Mouse (Mus musculus): ENCODE results near the gene Dclk2.

- TF ChIP-seq MAX (IDR thresholded peaks at IDR 0.05; ENCODE audit: low read length) (no peak), E2F4 (IDR thresholded peaks at IDR 0.05; ENCODE audit: borderline replicate concordance, low read depth, low read length) (no peak), KAT2A (conservative IDR thresholded peaks at IDR 0.05; ENCODE audit: low read depth, low read length) (no peak), POLR2A (IDR thresholded peaks at IDR 0.05; ENCODE audit: control insufficient read depth in 1 of 2, insufficient read depth in 1 of 2, low read depth in 1 of 2, low read length in 2 of 2, poor library complexity in 1 of 2) (no peak), CTCF (IDR thresholded peaks at IDR 0.05 in 2 of 3, conservative IDR thresholded peaks at IDR 0.05 in 1 of 3; ENCODE audit: control insufficient read depth in 1 of 3, insufficient read depth in 1 of 3, low read depth in 2 of 3, low read length in 3 of 3, poor library complexity in 1 of 3, severe bottlenecking in 1 of 3) (no peak), USF1 (IDR thresholded peaks at IDR 0.05; ENCODE audit: low read depth, low read length) (no peak), EP300 (IDR thresholded peaks at IDR 0.05; ENCODE audit: low read depth in 1 of 2, low read length in 2 of 2) (no peak), MAFK (IDR thresholded peaks at IDR 0.05; ENCODE audit: borderline replicate concordance, low read depth, low read length) (no peak), JUND (IDR thresholded peaks at IDR 0.05; ENCODE audit: low read depth, low read length) (no peak)
Measured at GRCm38 (mm10) chr3:86857833-86858398, 62.7 kb downstream of the Dclk2 start.
